Mouse (Mus musculus): ENCODE data around the gene Olfr772.
"Not testable (repeated sequence)": the region's sequence is repeated elsewhere in the genome, so short reads cannot be mapped to it uniquely, and the experiment has no call there.

Olfr772 gene

DNA sequence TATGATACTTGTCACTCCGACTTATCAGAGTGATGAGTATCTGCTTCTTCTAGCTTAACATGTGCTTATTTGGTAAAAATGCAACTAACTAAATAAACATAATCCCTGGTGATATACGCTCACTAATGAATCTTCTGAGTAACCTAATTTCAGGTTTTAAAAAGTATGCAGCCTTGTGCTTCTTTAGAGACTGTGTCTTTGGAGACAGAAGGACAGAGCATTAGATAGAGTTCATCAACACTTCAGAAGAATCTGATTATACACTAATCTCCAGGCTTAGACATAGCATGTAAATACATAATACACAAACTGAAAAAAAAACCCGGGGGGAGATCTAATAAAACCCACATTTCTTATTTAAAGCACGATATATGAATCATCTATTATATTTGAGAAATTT is at the start of gene Olfr772:
Olfr772 (minus strand) TSS at position 101 of the 400 bp plus-strand sequence.
- not testable (repeated sequence) for DNase-seq (ENCODE audit: low read depth, low spot score)

DNA sequence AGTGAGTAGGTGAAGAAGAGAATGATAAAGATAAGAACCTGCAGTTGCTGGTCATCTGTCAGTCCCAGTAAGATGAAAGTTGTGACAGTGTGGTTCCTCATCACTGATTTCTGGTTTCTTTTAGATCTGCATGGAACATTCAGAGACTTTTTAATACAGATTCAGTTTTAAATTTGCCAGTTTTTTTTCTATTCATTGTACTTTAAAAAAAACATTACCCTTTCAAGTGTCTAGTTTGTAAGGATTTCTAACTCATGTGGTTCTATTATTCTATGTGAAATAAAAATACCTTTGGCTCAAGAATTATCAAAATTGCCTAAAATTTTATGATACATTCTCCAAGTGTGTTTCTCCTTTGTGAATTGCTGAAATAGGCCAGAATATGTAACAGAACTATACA is 9.6 kb upstream of the Olfr772 start, which contains the start of gene Olfr773:
Olfr773 (minus strand) TSS at position 101 of the 400 bp plus-strand sequence.
- DNase-seq (ENCODE audit: low read depth, low spot score), result not testable (repeated sequence)

GRCm38 (mm10) chr10:129164651-129165050 is 13.1 kb downstream of the Olfr772 start, which contains the start of gene Olfr771:
Gene Olfr771 (minus strand): TSS chr10:129164751.
- DNase-seq (ENCODE audit: low read depth, low spot score), result no peak

GRCm38 (mm10) chr10:129138898-129139297 is 38.8 kb downstream of the Olfr772 start, which contains the start of gene Olfr770:
Gene Olfr770 (minus strand): TSS chr10:129138998.
- no peak for DNase-seq (ENCODE audit: low read depth, low spot score)

Data from retina, postnatal 7 days (tissue).